Mouse (Mus musculus) spleen, adult 2 months (tissue): ENCODE measurements around the gene Slc45a3.

Experiments used
- CTCF ChIP-seq: fragments of 200-500 bp; IDR thresholded peaks from 2 replicates; pipeline ENCODE4 v1.5.1; 2011; ENCODE audit warnings: mild to moderate bottlenecking, inconsistent platforms; ENCODE audit not compliant: insufficient read depth, insufficient read length, insufficient replicate concordance; ENCODE audit errors: extremely low read depth
- POLR2A ChIP-seq: fragments of 200-500 bp; IDR thresholded peaks from 2 replicates; pipeline ENCODE4 v1.6.1; 2011; ENCODE audit warnings: low read depth, low read length, inconsistent platforms

DNA sequence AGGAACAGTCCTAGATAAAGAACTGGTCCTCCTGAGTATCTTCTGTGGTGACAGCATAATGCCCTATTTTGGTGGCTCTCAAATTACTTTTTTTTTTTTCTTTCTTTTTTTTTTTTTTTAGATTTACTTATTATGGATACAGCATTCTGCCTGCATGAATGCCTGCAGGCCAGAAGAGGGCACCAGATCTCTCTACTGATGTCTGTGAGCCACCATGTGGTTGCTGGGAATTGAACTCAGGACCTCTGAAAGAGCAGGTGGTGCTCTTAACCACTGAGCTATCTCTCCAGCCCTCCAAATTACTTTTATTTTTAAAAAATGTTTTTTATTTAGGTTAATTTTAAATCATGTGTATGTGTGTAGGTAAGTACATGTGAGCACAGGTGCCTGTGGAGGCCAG lies 37.7 kb downstream of the Slc45a3 start:
- TF ChIP-seq CTCF (peak; percentile 19; the same call in 1 of the 2 replicates), POLR2A (no peak)
